Mouse (Mus musculus) gonadal fat pad, adult 2 months (tissue): ENCODE data around the gene Plch2. TPM values are rescaled to one million over a fixed set of nuclear protein-coding genes. Genes with fewer than 3 reads are reported as not detected.

Experiments
- DNase-seq: peaks from one replicate; pipeline ENCODE4 v3.0.0-alpha.2; 2012; ENCODE audit warnings: low read depth
- polyA plus RNA-seq: library from polyadenylated mRNA; depleted of rRNA; stranded (reverse); fragments of >200 nt; gene quantifications from 2 replicates; pipeline ENCODE4 v1.2.3, GENCODE M21; 2012

Plch2 gene
- polyA plus RNA-seq, 1 experiment, result 7.8 TPM

- DNase-seq, result no peak
Observed at GRCm38 (mm10) chr4:154986096-154986495, 70.5 kb downstream of the Plch2 start.

GRCm38 (mm10) chr4:154985151-154985777, 71.3 kb downstream of the Plch2 start:
- no peak for DNase-seq

GRCm38 (mm10) chr4:154983767-154984166, 72.8 kb downstream of the Plch2 start:
- DNase-seq, result no peak

- DNase-seq, result no peak
Observed at GRCm38 (mm10) chr4:154982247-154983120, 74.1 kb downstream of the Plch2 start.

- DNase-seq, result no peak
Observed at GRCm38 (mm10) chr4:154981530-154981929, 75.1 kb downstream of the Plch2 start.

- DNase-seq, result no peak
Observed at GRCm38 (mm10) chr4:154981076-154981475, 75.5 kb downstream of the Plch2 start.

- no peak for DNase-seq
Observed at GRCm38 (mm10) chr4:154980110-154980509, 76.5 kb downstream of the Plch2 start.

- no peak for DNase-seq
Observed at GRCm38 (mm10) chr4:154974163-154974611, 82.4 kb downstream of the Plch2 start.

GRCm38 (mm10) chr4:154972546-154972945, 84.0 kb downstream of the Plch2 start:
- DNase-seq, result no peak

- DNase-seq, result no peak
Observed at GRCm38 (mm10) chr4:154967173-154967572, 89.4 kb downstream of the Plch2 start.

- DNase-seq, result no peak
Observed at GRCm38 (mm10) chr4:154965856-154966255, 90.7 kb downstream of the Plch2 start.

- DNase-seq, result no peak
Observed at GRCm38 (mm10) chr4:154964581-154965235, 91.9 kb downstream of the Plch2 start.

- no peak for DNase-seq
Observed at GRCm38 (mm10) chr4:154963901-154964580, 92.5 kb downstream of the Plch2 start, which contains the start of gene Pank4. Gene Pank4, plus strand, starts transcription at chr4:154964123.

GRCm38 (mm10) chr4:154963190-154963836, 93.3 kb downstream of the Plch2 start:
- DNase-seq, result no peak

- no peak for DNase-seq
Observed at GRCm38 (mm10) chr4:154962683-154963082, 93.9 kb downstream of the Plch2 start.

- DNase-seq, result no peak
Observed at GRCm38 (mm10) chr4:154961911-154962310, 94.7 kb downstream of the Plch2 start.

GRCm38 (mm10) chr4:154961226-154961738, 95.3 kb downstream of the Plch2 start:
- DNase-seq, result no peak

- no peak for DNase-seq
Observed at GRCm38 (mm10) chr4:154960690-154961225, 95.8 kb downstream of the Plch2 start, which contains the start of gene Hes5. Gene Hes5, plus strand, starts transcription at chr4:154960923.

GRCm38 (mm10) chr4:154960021-154960689, 96.4 kb downstream of the Plch2 start:
- DNase-seq, result no peak

- DNase-seq, result no peak
Observed at GRCm38 (mm10) chr4:154958621-154959020, 98.0 kb downstream of the Plch2 start.
